15 mouse cellular contexts compared by ENCODE assay signal in the genomic region with DNA sequence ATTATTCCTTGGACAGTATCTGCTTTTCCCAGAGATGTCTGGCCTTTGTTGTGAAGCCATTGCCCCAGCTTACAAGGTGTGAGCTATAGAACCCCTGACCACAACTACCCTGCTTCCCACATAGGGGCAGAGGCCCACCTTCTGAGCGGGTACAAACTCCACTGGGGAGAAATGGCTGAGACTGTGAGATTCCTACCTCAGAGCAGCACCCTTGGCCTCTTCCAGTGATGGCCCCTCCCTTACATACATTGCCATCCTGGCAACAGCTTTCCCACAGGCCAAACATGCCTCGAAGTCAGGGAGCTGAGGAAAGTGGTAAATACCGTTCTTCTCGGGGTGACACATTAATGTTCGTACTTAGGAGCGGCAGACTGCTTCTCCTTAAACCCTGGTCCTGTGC.
"Had no signal": no experiment of that assay in that cellular context is flagged by ENCODE, and none has a peak within 500 bp of the region (broad histone marks: within the 10 kb centered on the region; RNA-seq: fewer than 3 reads in every experiment).

No protein-coding gene starts in this region.

- H3K9ac ChIP-seq: kidney, embryonic 15.5 days; limb, embryonic 15.5 days; liver, embryonic 12.5 days; lung, embryonic 14.5 days; midbrain, embryonic 15.5 days; stomach, embryonic 15.5 days had no signal

- H3K27ac ChIP-seq: kidney, embryonic 15.5 days; left cerebral cortex, adult 2 months; limb, embryonic 15.5 days; liver, embryonic 12.5 days; midbrain, embryonic 10.5 days; midbrain, embryonic 15.5 days; stomach, embryonic 15.5 days had no signal

- H3K27me3 ChIP-seq: kidney, embryonic 15.5 days; limb, embryonic 15.5 days; liver, embryonic 12.5 days; midbrain, embryonic 15.5 days; stomach, embryonic 15.5 days had no signal

- H3K9me3 ChIP-seq: kidney, embryonic 15.5 days; limb, embryonic 15.5 days; liver, embryonic 12.5 days; midbrain, embryonic 10.5 days; midbrain, embryonic 15.5 days; stomach, embryonic 15.5 days had no signal

- ATAC-seq: liver, embryonic 12.5 days; midbrain, embryonic 15.5 days had no signal

- H3K36me3 ChIP-seq: kidney, embryonic 15.5 days; limb, embryonic 15.5 days; liver, embryonic 12.5 days; midbrain, embryonic 10.5 days; midbrain, embryonic 15.5 days; stomach, embryonic 15.5 days had no signal

- H3K4me2 ChIP-seq: kidney, embryonic 15.5 days; limb, embryonic 15.5 days; liver, embryonic 12.5 days; lung, embryonic 14.5 days; midbrain, embryonic 15.5 days; stomach, embryonic 15.5 days had no signal

- H3K4me3 ChIP-seq: kidney, embryonic 15.5 days; left cerebral cortex, adult 2 months; limb, embryonic 15.5 days; liver, embryonic 12.5 days; midbrain, embryonic 10.5 days; midbrain, embryonic 15.5 days; stomach, embryonic 15.5 days had no signal

- DNase-seq: kidney, adult 18-20 months; kidney, postnatal 14 days; lung, embryonic 14.5 days; lung, postnatal 10 days; lung, postnatal 4 days; right cerebral cortex, postnatal 14 days; thymus, adult 2 months; thymus, postnatal 25 days had no signal

- H3K4me1 ChIP-seq: limb, embryonic 15.5 days; liver, embryonic 12.5 days; stomach, embryonic 15.5 days had no signal
